Mouse (Mus musculus) c-Kit-negative CD71-positive TER-119-positive erythroid progenitor cells, embryonic 14.5 days (primary cell): ENCODE data around the gene H2-T22.
"Not testable (repeated sequence)": the region's sequence is repeated elsewhere in the genome, so short reads cannot be mapped to it uniquely, and the experiment has no call there.

Experiments used
- DNase-seq: peaks from one replicate; pipeline ENCODE4 v3.0.0-alpha.2; 2013; ENCODE audit warnings: low read depth, low spot score

Gene H2-T22

DNA sequence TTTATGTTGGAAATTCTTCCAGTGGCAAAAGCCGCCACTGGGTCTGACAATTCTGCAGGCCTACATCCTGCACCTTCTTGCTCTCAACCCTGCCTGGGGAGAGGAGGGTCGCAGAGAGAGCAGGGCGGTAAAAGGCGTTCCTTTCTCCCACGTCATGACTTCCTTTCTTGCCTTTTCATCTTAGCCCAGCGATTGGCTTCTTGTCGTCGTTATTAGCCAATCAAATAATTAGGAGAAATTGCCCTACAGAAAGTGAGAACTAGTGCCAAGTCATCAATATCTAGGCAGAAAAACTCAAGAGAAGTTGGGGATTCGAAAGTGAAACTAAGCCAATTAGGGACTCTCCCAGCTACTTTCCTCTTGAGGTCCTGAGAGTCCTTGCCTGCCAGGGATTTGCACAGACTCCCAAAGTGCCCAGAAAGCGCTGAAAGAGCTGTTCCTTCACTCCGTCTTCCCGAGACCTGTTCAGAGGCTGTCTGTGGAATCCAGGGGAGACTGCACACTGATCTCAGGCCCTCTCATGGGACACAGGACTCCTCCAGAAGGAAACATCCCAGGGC lies at the start of gene H2-T22, which contains the start of gene Gm6034:
Gene H2-T22, minus strand, starts transcription at position 138 of the 560 bp plus-strand sequence.
Gene Gm6034, plus strand, starts transcription at position 352 of the 560 bp plus-strand sequence.
- not testable (repeated sequence) for DNase-seq

DNA sequence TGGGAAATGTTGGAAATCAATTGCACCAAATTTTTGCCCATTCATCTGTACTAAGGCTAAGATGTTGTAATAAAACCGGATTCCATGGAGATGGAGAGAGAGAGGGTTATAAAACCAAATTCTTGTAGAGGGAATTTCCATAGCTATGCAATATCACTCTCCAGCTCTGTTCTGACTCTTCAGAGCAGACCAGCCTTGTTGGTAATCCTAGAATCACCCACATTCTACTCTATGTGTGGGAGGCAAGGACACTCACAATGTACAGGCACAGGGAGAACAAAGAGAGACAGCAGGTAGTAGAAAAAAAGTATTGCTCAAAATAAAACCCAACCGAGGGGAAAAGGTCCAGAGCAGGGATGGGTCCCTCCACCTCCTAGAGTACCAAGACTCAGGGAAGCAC lies 49.4 kb upstream of the H2-T22 start:
- not testable (repeated sequence) for DNase-seq

DNA sequence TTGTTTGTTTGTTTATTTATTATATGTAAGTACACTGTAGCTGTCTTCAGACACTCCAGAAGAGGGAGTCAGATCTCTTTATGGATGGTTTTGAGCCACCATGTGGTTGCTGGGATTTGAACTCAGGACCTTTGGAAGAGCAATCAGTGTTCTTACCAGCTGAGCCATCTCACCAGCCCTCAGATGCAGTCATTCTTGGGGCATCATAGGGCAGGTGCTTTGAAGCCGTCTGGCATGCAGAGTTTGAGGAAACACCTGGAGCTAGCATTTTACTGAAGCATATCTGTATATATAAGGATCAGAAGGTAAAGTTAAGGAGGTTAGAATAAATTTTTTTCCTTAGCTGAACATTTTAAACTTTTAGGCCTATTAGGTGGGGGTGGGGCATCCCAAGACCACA lies 43.4 kb upstream of the H2-T22 start:
- DNase-seq, result not testable (repeated sequence)

DNA sequence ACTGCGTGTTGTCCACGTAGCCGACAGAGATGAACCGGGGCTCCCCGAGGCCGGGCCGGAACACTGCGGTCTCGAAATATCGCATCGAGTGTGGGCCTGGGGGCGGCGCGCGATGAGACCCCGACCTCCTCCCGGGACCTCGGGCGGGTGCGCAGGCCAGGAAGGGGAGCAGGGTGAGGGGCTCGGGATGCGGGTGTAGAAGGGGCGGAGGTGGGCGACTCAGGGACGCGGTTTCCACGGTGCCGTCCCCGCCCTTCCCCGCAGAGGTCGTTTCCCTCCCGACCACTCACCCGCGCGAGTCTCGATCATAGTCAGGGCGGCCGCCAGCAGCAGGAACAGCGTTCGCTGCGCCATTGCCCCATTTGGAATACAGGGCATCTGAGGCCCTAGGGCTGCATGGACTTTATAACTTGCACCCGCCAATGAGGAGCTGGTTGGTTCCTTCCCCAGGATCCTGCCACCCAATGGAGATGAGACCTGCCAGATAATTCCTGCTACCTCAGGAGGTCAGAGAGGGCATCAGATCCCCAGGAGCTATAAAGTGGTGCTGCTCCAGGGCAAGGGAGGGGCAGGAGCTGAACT lies 41.4 kb upstream of the H2-T22 start:
- no peak for DNase-seq

DNA sequence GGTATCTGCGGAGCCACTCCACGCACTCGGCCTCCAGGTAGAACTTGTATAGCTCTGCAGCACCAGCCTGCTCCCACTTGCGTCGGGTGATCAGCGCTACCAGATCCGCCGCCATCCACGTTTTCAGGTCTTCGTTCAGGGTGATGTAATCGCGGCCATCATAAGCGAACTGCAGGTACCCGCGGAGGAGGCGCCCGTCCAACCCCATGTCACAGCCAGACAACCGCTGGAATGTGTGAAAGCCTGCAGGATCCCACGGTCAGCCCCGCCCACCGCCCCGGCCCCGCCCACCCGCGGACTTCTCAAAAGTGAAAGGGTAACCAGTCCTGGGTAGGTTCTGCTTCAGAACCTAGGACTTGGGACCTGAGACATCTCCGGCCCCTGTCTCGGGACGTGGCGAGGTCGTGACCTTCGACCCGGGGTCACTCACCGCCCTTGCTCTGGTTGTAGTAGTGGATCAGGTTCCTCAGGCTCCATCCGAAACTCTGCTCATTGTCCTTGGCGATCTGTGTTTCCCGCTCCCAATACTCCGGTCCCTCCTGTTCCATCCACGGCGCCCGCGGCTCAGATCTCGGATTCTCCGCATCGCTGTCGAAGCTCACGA lies 40.8 kb upstream of the H2-T22 start:
- no peak for DNase-seq

DNA sequence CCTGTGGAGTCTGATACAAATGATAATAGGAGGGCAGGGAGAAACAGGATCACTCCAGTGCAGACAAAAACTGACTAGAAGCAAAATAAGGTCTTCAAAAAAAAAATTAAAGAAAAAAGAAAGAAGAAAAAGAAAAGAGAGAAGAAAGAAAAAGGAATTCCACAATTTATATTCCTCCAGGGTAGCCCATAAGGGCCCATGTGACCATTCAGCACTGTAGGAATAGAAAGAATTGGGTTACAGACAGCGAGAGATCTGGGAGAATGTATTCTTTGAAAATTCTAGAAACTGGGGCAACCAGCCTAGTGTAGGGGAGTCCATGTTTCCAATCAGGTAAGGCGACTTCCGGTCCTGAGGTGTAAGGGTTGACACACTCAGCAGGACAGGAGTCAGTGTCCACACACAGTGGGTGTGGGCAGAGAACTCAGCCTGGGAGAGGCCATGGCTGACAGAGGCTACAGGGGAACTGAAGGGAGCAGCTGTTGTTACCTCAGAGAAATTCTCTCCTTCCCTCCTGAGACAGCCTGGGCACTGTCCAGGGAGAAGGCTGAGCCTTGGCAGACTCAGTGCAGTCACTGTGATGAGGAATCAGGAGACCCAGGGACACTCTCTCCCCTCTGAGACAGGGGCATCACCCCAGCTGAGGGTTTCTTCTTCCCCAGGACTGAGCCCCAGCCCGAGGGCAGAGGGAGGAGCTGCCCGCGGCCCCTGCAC lies 40.1 kb upstream of the H2-T22 start:
- not testable (repeated sequence) for DNase-seq

DNA sequence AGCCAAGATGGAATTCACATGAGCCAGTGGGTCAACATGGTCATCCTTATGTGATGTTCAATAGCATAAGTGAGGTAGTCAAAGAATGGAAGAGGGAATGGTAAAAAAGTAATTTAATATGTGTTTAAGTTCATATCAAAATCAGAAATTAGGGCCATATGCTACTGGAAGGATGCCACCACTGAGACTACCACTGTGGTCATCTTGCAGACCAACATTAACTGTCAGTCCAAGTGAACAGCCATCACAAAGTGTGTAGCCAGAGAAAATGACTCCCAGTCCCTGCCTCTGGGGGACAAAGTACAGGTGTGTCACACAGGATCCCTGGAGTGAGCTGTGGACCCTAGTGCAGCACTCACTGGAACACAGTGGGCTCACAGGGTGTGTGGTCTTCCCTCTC lies 39.4 kb upstream of the H2-T22 start:
- DNase-seq, result not testable (repeated sequence)

DNA sequence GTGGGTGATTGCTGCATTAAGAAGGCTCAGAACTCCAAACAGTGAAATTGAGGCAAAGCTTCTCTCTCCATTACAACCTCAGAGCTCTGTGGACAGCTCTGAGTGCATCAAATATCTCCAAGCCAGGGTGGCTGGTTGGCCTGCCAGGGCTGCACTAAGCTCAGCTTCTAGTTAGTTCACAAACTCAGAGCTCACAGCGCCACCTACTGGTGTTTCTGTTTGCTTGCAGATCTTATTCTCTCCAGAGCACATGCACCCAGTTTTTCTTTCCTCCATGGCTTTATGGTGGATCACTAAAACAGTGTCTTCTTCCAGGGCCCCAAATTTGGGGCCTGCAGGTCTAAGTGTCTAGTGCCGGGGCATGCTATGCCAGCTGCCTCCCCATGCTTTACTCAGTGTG lies 18.3 kb upstream of the H2-T22 start:
- DNase-seq, result peak; percentile 74

DNA sequence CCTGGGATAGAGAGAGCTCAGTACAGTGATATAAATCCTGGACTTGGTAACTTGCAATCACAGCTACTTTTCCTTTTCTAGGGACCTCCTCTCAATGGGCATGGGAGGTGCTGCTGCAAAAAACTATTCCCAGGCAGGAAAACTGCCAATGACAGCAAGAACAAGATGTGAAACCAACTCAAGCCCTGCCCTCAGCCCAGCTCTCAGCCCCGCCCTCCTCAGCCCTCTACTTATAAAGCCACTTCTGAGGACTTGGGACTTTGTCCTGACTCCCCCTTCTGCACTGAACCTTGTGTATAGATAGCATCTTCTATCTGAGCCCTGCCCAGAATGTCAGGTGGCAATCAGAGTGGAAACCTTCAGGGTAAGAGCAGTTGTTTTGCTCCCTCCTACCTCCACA lies 15.8 kb upstream of the H2-T22 start, which contains the start of gene Gm11127:
Gene Gm11127, minus strand, starts transcription at position 10 of the 400 bp plus-strand sequence.
- DNase-seq, result not testable (repeated sequence)

DNA sequence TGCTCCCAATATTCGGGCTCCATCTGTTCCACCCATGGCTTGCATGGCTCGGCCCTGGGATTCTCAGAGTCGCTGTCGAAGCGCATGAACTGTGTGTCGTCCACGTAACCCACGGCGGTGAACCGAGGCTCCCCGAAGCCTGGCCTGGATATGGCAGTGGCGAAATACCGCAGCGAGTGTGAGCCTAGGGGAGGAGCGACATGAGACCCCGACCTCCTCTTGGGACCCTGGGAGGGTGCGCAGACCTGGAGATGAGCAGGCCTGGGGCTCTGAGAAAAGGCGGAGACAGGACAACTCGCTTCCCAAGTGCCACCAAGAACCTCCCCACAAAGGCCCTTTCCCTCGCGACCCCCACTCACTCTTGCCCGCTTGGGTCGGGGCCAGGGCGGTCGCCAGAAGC lies 15.4 kb upstream of the H2-T22 start:
- not testable (repeated sequence) for DNase-seq

DNA sequence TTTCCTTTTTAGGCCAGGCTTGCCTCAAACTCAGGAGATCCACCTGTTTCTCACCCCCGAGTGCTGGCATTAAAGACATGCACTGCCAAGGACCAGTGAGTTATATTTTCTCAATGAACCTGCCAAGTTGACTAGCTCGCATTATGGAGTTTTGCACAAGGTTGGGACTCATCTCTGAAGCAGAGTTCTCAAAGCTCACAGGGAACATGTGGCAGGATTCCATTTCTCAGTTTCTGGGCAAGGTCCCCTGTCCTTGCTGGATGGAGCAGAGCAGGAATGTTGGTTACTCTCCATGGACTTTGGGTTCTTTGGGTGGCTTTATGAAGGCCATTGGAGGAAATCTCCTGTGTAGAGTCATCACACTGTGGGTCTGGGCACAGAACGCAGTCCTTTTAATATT lies 739 bp upstream of the H2-T22 start:
- no peak for DNase-seq

DNA sequence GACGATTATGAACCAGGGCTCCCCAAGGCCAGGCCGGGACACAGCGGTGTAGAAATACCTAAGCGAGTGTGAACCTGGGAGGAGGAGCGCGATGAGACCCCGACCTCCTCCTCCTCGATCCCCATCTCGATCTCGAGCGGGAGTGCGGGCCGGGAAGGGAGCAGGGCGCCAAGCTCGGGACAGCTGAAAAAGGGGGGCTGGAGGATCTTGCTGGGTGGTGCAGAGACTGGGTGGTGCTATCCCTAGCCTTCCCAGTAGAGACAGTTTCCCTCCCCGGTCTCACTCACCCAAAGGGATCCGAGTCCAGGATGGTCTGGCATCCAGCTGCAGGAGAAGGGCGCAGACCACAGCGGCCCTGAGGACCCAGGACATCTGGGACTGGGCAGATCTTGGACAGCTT lies 492 bp downstream of the H2-T22 start:
- not testable (repeated sequence) for DNase-seq

DNA sequence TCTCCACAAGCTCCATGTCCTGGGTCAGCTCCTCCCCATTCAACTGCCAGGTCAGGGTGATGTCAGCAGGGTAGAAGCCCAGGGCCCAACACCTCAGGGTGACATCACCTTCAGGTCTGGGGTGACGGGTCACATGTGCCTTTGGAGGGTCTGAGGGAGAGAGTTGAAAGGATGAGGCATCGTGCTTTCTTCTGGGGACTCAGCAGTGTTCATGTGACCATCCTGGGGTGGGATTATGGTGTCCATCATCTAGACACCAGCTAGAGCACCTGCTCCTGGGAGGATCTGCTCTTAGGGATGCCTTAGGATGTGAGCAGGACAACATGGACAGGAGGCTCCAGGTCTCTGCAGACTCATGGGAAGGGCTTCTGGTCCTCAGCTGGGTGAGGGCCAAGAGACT lies 1.9 kb downstream of the H2-T22 start:
- not testable (repeated sequence) for DNase-seq

DNA sequence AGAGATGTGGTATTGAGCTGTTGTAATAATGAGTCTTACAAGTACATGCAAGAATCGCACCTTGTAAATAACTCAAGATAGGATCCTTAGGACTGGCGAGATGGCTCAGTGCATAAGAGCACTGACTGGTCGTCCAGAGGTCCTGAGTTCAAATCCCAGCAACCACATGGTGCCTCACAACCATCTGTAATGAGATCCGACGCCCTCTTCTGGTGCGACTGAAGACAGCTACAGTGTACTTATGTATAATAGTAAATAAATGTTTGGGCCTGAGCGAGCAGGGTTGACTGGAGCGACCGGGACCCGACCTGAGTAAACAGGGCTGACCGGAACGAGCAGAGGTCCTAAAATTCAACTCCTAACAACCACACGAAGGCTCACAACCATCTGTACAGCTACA lies 6.4 kb downstream of the H2-T22 start:
- not testable (repeated sequence) for DNase-seq

DNA sequence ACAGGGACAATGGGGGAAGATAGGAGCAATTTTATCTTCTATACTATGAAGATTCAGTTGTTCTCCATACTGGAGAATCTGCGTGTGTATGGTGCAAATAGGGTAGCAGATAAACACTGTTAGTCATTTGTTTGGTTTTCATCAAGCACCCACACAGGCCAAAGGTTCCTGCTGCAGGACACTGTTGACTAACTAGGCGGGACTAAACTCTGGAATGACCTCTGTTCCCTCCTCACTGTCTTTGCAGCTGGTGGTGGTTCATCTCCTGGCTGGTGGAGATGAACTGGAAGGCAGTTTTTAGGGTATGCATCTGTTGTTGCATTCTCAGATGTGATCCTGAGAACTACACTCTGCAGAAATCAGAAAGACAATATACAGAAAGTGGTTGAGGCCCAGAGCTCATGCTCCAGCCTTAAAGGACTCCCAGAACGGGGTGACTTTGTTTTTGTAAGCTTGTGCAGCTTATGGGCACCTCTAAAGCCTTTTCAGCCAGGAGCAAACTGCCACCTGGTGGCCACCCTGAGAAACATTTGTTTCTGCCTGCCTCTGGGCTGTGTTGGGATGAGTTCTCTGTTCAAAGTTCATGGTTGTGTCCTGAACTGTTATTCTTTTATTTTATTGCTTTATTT lies 7.4 kb downstream of the H2-T22 start:
- DNase-seq, result not testable (repeated sequence)

DNA sequence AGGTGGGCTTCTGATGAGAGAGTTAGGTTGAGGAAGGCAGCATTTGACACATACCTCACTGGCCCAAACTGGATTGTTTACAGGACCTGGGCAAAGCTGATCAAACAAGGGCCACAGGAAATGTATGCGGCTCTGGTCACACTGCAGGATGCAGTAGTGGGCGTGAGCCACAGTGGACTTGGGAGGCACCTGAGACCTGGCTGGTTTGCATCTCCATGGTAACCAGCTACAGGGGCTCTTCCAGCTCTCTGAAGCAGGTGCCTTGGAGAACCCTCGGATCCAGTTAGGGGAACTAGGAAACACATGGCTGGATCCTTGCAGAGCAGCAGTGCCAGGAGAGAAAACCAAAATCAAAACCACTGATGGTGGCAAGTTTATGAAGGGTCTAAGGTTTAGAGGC lies 8.0 kb downstream of the H2-T22 start:
- not testable (repeated sequence) for DNase-seq

DNA sequence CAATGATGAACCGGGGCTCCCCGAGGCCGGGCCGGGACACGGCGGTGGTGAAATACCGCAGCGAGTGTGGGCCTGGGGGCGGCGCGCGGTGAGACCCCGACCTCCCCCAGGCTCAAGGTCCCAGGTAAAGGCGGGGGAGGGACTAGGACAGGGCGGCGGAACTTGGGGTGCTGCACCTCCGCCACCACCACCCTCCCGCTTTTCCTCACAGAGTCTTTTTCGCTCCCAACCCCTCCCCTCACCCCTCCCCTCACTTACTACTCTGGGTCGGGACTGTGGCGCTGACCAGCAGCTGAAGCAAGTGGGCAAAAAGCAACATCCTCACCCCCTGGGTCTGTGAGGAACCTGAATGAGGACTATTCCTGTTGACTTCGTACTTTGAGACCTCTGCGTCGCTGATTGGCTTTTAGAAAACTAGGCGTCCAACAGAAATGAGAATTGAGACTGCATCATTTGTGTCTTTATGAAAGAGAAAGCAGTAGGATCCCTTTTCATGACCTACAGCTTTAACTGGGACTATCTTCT lies 10.1 kb downstream of the H2-T22 start, which contains the start of gene H2-T23:
Gene H2-T23, minus strand, starts transcription at position 505 of the 525 bp plus-strand sequence.
- DNase-seq, result not testable (repeated sequence)

DNA sequence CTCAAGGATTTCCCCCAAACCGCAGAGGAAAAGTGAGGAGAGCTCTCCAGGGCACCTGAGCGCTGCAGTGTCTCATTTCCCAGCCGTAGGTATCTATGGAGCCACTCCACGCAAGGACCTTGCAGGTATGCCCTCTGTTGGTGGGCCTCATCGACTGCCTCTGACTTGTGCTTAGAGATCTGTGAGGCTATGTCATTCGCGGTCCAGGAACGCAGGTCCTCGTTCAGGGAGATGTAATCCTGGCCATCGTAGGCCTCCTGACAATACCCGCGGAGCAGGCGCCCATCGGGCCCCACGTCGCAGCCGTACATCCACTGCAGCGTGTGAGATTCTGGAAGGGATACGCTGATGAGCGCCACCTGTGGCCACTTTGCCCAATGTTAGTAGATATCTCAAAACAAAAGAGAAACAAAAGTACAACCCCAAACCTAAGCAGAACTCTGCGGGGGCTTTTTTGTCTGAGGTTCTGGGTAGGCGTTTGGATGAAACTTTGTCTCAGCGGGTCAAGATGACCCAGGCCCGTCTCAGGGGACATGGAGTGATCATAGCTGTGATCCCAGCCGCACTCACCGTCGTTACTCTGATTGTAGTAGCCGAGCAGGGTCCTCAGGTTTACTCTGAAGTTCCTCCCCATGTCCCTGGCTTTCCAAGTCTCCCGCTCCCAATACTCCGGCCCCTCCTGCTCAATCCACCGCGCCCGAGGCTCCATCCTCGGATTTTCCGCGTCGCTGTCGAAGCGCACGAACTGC lies 10.8 kb downstream of the H2-T22 start:
- not testable (repeated sequence) for DNase-seq

DNA sequence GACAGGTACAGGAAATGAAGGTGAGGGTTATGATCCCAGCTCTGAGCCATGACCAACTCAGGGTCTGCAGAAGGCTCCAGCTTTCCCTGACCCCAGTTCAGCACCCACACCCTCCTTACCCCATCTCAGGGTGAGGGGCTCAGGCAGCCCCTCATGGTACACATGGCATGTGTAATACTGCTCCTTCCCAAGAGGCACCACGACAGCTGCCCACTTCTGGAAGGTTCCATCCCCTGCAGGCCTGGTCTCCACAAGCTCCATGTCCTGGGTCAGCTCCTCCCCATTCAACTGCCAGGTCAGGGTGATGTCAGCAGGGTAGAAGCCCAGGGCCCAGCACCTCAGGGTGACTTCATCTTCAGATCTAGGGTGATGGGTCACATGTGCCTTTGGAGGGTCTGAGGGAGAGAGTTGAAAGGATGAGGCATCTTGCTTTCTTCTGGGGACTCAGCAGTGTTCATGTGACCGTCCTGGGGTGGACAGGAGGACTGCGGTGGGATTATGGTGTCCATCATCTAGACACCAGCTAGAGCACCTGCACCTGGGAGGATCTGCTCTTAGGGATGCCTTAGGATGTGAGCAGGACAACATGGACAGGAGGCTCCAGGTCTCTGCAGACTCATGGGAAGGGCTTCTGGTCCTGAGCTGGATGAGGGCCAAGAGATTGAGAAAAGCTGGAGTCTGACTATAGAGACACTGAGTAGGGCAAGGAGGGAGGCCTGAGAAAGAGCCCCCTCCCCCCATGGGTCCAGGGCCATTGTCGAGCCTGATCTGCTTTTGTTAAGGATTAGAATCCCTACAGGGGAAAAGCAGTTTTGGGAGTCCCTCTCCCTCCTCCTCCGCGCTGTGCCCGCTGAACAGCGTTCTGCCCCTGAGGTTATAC lies 11.6 kb downstream of the H2-T22 start:
- not testable (repeated sequence) for DNase-seq
